Mouse (Mus musculus) heart, embryonic 15.5 days (tissue): Measurements from ENCODE around the gene Lmnb2. TPM values are rescaled to one million over a fixed set of nuclear protein-coding genes. Genes with fewer than 3 reads are reported as not detected.

ENCODE experiments used
- ATAC-seq: fragments of 200-750 bp; cut with Nextera tagmentation; replicated peaks from 2 replicates; pipeline ENCODE4 v1.8.0; 2017; ENCODE audit warnings: low read depth, moderate TSS enrichment; ENCODE audit not compliant: insufficient number of reproducible peaks, insufficient read depth, low FRiP score
- H3K27ac ChIP-seq: fragments of 300-500 bp; sonication (generic); 2 replicates; pipeline ENCODE4 v1.5.1; 2015; ENCODE audit warnings: mild to moderate bottlenecking, inconsistent platforms
- H3K27me3 ChIP-seq: fragments of 300-500 bp; sonication (generic); 2 replicates; pipeline ENCODE4 v1.6.1; 2015; ENCODE audit warnings: inconsistent platforms
- H3K36me3 ChIP-seq: fragments of 300-500 bp; sonication (generic); 2 replicates; pipeline ENCODE4 v1.6.1; 2015; ENCODE audit warnings: mild to moderate bottlenecking, inconsistent platforms
- H3K4me1 ChIP-seq: fragments of 300-500 bp; sonication (generic); replicated peaks from 2 replicates; pipeline ENCODE4 v1.6.1; 2015; ENCODE audit warnings: inconsistent platforms
- H3K4me2 ChIP-seq: fragments of 300-500 bp; sonication (generic); 2 replicates; pipeline ENCODE4 v1.6.1; 2015; ENCODE audit warnings: inconsistent platforms, mild to moderate bottlenecking, moderate library complexity
- H3K4me3 ChIP-seq: fragments of 300-500 bp; sonication (generic); 2 replicates; pipeline ENCODE4 v1.5.1; 2015; ENCODE audit warnings: mild to moderate bottlenecking, inconsistent platforms
- H3K9ac ChIP-seq: fragments of 300-500 bp; sonication (generic); 2 replicates; pipeline ENCODE4 v1.6.1; 2015; ENCODE audit warnings: mild to moderate bottlenecking, inconsistent platforms
- H3K9me3 ChIP-seq: fragments of 300-500 bp; sonication (generic); replicated peaks from 2 replicates; pipeline ENCODE4 v1.6.1; 2016; ENCODE audit warnings: inconsistent platforms
- WGBS: fragments of 180-500 bp; shearing (Covaris S2); methylation state at CpG from one replicate; pipeline ENCODE4 v1.1.7; 2015; ENCODE audit warnings: mixed read lengths; 5-methylcytosine and 5-hydroxymethylcytosine counted together
- polyA plus RNA-seq: library from polyadenylated mRNA; unstranded; fragments of >200 nt; fragmentation: Nextera tagmentation; extraction: Ambion mirVana; gene quantifications from 2 replicates; pipeline ENCODE4 v1.2.1, GENCODE M21; 2015

Gene Lmnb2
- polyA plus RNA-seq, 1 experiment from 2014 or later = 22.0 TPM

GRCm38 (mm10) chr10:80896581-80897485 lies 21.2 kb downstream of the Lmnb2 start:
- H3K9ac ChIP-seq = no peak overlapping the region
- 68% methylated on average over 24 of the region's 24 CpGs for WGBS
- H3K27ac ChIP-seq = no peak overlapping the region
- H3K4me3 ChIP-seq = no peak overlapping the region
- 0 out of 2 replicates have a peak, but pooled peaks cover 5% of the 10 kb centered on the region for H3K27me3 ChIP-seq
- H3K4me1 ChIP-seq = peaks cover 26% of the 10 kb centered on the region
- H3K4me2 ChIP-seq = no peak overlapping the region
- H3K36me3 ChIP-seq = peaks cover under 1% of the 10 kb centered on the region; the same call in 1 of the 2 replicates
- no peak for ATAC-seq
- H3K9me3 ChIP-seq = no peaks in the 10 kb centered on the region

DNA sequence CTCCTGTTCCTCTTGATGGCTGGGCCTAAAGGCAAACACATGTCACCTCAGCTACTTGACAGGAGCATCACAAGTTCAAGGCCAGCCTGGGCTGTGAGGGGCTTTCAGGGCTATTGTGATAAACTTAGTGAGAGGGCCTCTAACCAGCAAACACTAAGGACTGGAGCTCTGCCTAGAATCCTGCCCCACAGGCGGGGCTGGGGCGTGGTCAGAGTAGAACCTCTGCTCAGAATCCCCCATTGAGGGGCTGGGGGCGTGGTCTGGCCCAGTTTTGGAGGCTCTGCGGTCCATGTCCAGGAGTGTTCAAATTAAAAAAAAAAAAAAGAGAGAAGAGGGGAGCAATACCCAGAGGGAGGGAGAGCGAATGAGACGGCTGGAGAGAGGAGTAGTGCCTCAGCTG lies 22.3 kb downstream of the Lmnb2 start:
- Histone ChIP-seq H3K9ac (no peak overlapping the region), H3K9me3 (no peaks in the 10 kb centered on the region), H3K27me3 (0 out of 2 replicates have a peak, but pooled peaks cover 5% of the 10 kb centered on the region), H3K4me1 (peaks cover 22% of the 10 kb centered on the region), H3K4me3 (no peak overlapping the region), H3K36me3 (no peaks in the 10 kb centered on the region; the same call in 1 of the 2 replicates), H3K4me2 (no peak overlapping the region), H3K27ac (no peak overlapping the region)
- WGBS = 88% methylated on average over 6 of the region's 6 CpGs
- no peak for ATAC-seq

DNA sequence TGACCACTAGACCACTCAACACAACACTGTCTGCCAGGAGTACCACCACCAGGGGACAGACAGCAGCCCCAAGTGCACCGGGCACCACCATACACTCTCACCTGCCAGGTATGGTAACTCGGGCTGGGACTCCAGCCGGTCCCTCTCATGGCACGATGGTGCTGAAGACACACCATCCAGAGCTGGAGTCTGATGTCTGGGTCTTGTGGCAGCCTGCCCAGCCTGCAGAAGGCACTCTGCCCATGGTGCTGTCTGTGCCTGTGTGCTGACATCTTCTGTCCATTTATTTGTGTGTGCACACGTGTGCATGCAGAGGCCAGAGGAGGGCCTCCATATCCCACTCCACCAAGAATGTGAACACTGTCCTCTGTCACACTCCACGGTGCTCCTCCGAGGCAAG lies 22.9 kb downstream of the Lmnb2 start:
- H3K9me3 ChIP-seq = no peaks in the 10 kb centered on the region
- no peak overlapping the region for H3K4me2 ChIP-seq
- H3K9ac ChIP-seq = no peak overlapping the region
- H3K27me3 ChIP-seq = peaks cover 5% of the 10 kb centered on the region; the same call in 1 of the 2 replicates
- peaks cover 21% of the 10 kb centered on the region for H3K4me1 ChIP-seq
- 80% methylated on average over 7 of the region's 7 CpGs for WGBS
- H3K4me3 ChIP-seq = no peak overlapping the region
- no peak for ATAC-seq
- no peak overlapping the region for H3K27ac ChIP-seq
- H3K36me3 ChIP-seq = no peaks in the 10 kb centered on the region; the same call in 1 of the 2 replicates

DNA sequence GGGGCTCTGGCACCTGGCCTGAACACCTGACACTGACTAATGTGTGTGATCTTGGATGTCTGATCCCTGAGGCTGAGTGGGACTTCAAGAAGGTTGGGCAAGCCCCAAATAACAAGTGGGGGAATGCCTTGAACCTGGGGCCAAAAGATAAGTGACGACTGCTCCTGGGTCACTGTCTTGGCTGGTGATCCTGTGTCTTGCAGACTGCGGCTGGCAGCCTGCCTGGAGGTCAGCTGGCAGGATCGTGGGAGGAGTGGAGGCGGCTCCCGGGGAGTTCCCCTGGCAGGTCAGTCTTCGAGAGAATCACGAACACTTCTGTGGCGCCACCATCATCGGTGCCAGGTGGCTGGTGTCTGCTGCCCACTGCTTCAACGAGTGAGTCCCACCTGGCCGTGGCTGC lies 30.9 kb downstream of the Lmnb2 start:
- Histone ChIP-seq H3K4me3 (no peak overlapping the region), H3K9me3 (no peaks in the 10 kb centered on the region), H3K27ac (no peak overlapping the region), H3K4me1 (peaks cover 6% of the 10 kb centered on the region), H3K4me2 (no peak overlapping the region; the same call in 1 of the 2 replicates), H3K9ac (no peak overlapping the region), H3K27me3 (peaks cover 43% of the 10 kb centered on the region), H3K36me3 (no peaks in the 10 kb centered on the region)
- 22% methylated on average over 11 of the region's 11 CpGs for WGBS
- ATAC-seq = no peak

DNA sequence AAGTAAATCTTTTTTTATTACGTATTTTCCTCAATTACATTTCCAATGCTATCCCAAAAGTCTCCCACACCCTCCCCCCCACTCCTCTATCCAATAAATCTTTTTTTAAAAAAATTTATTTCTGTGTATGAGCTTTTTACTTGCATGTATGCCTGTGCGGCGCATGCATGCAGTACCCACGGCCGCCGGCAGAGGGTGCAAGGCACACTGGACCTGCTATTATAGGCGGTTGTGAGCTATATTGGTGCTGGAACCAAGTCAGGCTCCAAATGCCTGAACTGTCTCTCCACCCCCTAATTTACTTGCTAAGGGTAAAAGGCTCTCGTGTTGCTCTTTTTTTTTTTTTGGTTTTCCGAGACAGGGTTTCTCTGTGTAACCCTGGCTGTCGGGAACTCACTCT lies 36.7 kb downstream of the Lmnb2 start:
- no peak for ATAC-seq
- H3K4me2 ChIP-seq = no peak overlapping the region
- peaks cover 9% of the 10 kb centered on the region for H3K4me1 ChIP-seq
- peaks cover 12% of the 10 kb centered on the region for H3K27me3 ChIP-seq
- no peak overlapping the region for H3K4me3 ChIP-seq
- no peak overlapping the region for H3K9ac ChIP-seq
- no peaks in the 10 kb centered on the region for H3K36me3 ChIP-seq
- H3K9me3 ChIP-seq = no peaks in the 10 kb centered on the region
- WGBS = 24% methylated on average over 10 of the region's 10 CpGs
- H3K27ac ChIP-seq = no peak overlapping the region

- no peak for ATAC-seq
- no peak overlapping the region for H3K9ac ChIP-seq
- H3K4me1 ChIP-seq = peaks cover 12% of the 10 kb centered on the region
- H3K36me3 ChIP-seq = no peaks in the 10 kb centered on the region
- 66% methylated on average over 2 of the region's 2 CpGs for WGBS
- H3K27ac ChIP-seq = no peak overlapping the region
- no peaks in the 10 kb centered on the region for H3K9me3 ChIP-seq
- H3K4me3 ChIP-seq = no peak overlapping the region
- peaks cover 10% of the 10 kb centered on the region for H3K27me3 ChIP-seq
- H3K4me2 ChIP-seq = no peak overlapping the region
These were observed 37.1 kb downstream of the Lmnb2 start for GRCm38 (mm10) chr10:80880901-80881300.

GRCm38 (mm10) chr10:80880131-80880641 lies 37.9 kb downstream of the Lmnb2 start:
- ATAC-seq = no peak
- Histone ChIP-seq H3K27ac (no peak overlapping the region), H3K4me2 (no peak overlapping the region), H3K27me3 (peaks cover 5% of the 10 kb centered on the region; the same call in 1 of the 2 replicates), H3K36me3 (no peaks in the 10 kb centered on the region), H3K4me3 (no peak overlapping the region), H3K4me1 (peaks cover 12% of the 10 kb centered on the region), H3K9ac (no peak overlapping the region), H3K9me3 (no peaks in the 10 kb centered on the region)
- 11% methylated on average over 5 of the region's 5 CpGs for WGBS

DNA sequence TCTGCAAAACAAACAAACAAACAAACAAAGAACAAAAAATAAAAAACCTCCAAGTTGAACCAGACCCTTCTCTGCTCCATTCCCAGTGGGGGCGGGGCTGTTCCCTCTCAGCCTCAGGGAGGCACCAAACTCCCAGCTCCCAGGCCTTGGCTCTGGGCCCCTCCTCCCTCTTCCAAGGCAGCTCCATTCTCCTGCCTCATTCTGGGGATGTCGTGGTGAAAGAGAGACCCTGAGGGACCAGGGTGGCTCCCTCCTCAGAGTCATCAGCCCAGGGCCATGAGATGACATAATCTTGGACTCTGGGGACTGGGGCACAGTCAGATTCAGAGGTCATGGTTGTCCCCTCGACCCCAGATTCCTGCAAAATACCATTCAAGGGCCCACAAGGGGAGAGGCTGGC lies 41.5 kb downstream of the Lmnb2 start:
- Histone ChIP-seq H3K27me3 (peaks cover 10% of the 10 kb centered on the region; the same call in 1 of the 2 replicates), H3K4me2 (no peak overlapping the region), H3K9me3 (no peaks in the 10 kb centered on the region), H3K4me1 (peaks cover 12% of the 10 kb centered on the region), H3K27ac (no peak overlapping the region), H3K36me3 (no peaks in the 10 kb centered on the region), H3K9ac (no peak overlapping the region), H3K4me3 (no peak overlapping the region)
- WGBS = 28% methylated on average over 3 of the region's 3 CpGs
- ATAC-seq = no peak; the same call in 1 of the 2 replicates

GRCm38 (mm10) chr10:80876028-80876427 lies 42.0 kb downstream of the Lmnb2 start:
- Histone ChIP-seq H3K9me3 (no peaks in the 10 kb centered on the region), H3K27me3 (peaks cover 13% of the 10 kb centered on the region; the same call in 1 of the 2 replicates), H3K36me3 (no peaks in the 10 kb centered on the region), H3K4me3 (no peak overlapping the region), H3K9ac (no peak overlapping the region), H3K4me2 (no peak overlapping the region), H3K27ac (no peak overlapping the region), H3K4me1 (peaks cover 12% of the 10 kb centered on the region)
- 30% methylated on average over 5 of the region's 5 CpGs for WGBS
- no peak for ATAC-seq

- WGBS = 75% methylated on average over 9 of the region's 9 CpGs
- H3K9me3 ChIP-seq = no peaks in the 10 kb centered on the region
- no peaks in the 10 kb centered on the region for H3K36me3 ChIP-seq
- H3K27ac ChIP-seq = no peak overlapping the region
- H3K9ac ChIP-seq = no peak overlapping the region
- ATAC-seq = no peak
- H3K4me2 ChIP-seq = no peak overlapping the region
- no peak overlapping the region for H3K4me3 ChIP-seq
- peaks cover 12% of the 10 kb centered on the region for H3K4me1 ChIP-seq
- peaks cover 13% of the 10 kb centered on the region; the same call in 1 of the 2 replicates for H3K27me3 ChIP-seq
These were observed 44.0 kb downstream of the Lmnb2 start for GRCm38 (mm10) chr10:80874035-80874434.

DNA sequence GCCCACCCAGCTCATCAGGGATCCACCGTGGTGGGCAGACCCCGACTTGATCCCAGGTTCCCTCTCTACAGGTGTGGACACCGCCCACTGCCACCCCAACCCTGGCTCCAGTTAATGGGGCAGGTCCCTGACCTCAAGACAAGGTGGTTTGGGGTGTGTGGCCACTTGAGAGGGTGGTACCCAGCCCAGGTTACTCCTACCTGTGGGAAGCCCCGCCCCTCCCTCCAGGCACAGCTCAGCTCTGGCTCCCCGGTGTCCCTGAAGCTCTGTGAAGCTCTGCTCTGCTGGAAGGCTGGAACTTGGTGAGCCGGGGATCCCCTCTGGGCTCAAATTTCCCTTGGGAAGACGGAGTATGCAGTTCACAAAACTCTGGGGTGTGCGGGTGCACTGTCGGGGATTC lies 46.5 kb downstream of the Lmnb2 start, which contains the start of gene Tmprss9:
Gene Tmprss9 (plus strand): TSS at position 268 of the 400 bp plus-strand sequence.
- Histone ChIP-seq H3K36me3 (peaks cover 8% of the 10 kb centered on the region; the same call in 1 of the 2 replicates), H3K27me3 (peaks cover 13% of the 10 kb centered on the region; the same call in 1 of the 2 replicates), H3K4me2 (no peak within 1 kb of the TSS), H3K27ac (no peak within 1 kb of the TSS), H3K9me3 (no peaks in the 10 kb centered on the region), H3K9ac (no peak within 1 kb of the TSS), H3K4me1 (peaks cover 5% of the 10 kb centered on the region), H3K4me3 (no peak within 1 kb of the TSS)
- no peak for ATAC-seq
- 31% methylated on average over 9 of the region's 9 CpGs for WGBS
